Mouse (Mus musculus) small intestine, adult 2 months (tissue): Measurements from ENCODE around the gene Resp18.

Experiments used
- CTCF ChIP-seq: fragments of 200-500 bp; IDR thresholded peaks from 2 replicates; pipeline ENCODE4 v1.5.1; 2012; ENCODE audit warnings: low read depth, mild to moderate bottlenecking, control low read depth, inconsistent platforms, low read length, moderate library complexity, mixed read lengths; ENCODE audit not compliant: insufficient replicate concordance, insufficient read length; ENCODE audit errors: extremely low read depth
- POLR2A ChIP-seq: fragments of 200-500 bp; IDR thresholded peaks from 2 replicates; pipeline ENCODE4 v1.6.1; 2012; ENCODE audit warnings: low read depth, mild to moderate bottlenecking, control low read depth, inconsistent platforms, low read length, moderate library complexity

- TF ChIP-seq CTCF, result no peak
- TF ChIP-seq POLR2A, result no peak
Observed at GRCm38 (mm10) chr1:75231664-75232152, 46.5 kb downstream of the Resp18 start, which contains the start of gene A630095N17Rik.
